Mouse (Mus musculus): ENCODE results near the gene Rsu1. TPM values are rescaled to one million over a fixed set of nuclear protein-coding genes. Genes with fewer than 3 reads are reported as not detected.

The Rsu1 gene
- polyA plus RNA-seq, 1 experiment from 2014 or later: 68.3 TPM

- no peaks in the 10 kb centered on the region for H3K4me1 ChIP-seq (replicated peaks; ENCODE audit: control insufficient read depth, insufficient read depth, low read length)
- H3K27ac ChIP-seq (ENCODE audit: low read depth, low read length): no peak overlapping the region
- H3K9ac ChIP-seq (ENCODE audit: low read depth, low read length): no peak overlapping the region
- H3K27me3 ChIP-seq (replicated peaks; ENCODE audit: control insufficient read depth, insufficient read depth, low read length): no peaks in the 10 kb centered on the region
- 89% methylated on average over 6 of the region's 6 CpGs for WGBS
- no peak for ATAC-seq
- H3K4me3 ChIP-seq (ENCODE audit: low read depth, low read length): no peak overlapping the region
- H3K9me3 ChIP-seq (ENCODE audit: control insufficient read depth): no peaks in the 10 kb centered on the region
- no peak overlapping the region for H3K4me2 ChIP-seq (replicated peaks; ENCODE audit: low read depth)
- peaks cover 15% of the 10 kb centered on the region; the same call in 1 of the 2 replicates for H3K36me3 ChIP-seq (ENCODE audit: control insufficient read depth, insufficient read depth)
- no peak for TF ChIP-seq CTCF (IDR thresholded peaks at IDR 0.05; ENCODE audit: low read depth)
These were observed 53.1 kb downstream of the Rsu1 start for GRCm38 (mm10) chr2:13218112-13218511.

GRCm38 (mm10) chr2:13206825-13207224, 64.4 kb downstream of the Rsu1 start:
- ATAC-seq: peak; percentile 41; the same call in 1 of the 2 replicates

GRCm38 (mm10) chr2:13206367-13206766, 64.8 kb downstream of the Rsu1 start:
- 49% methylated on average over 8 of the region's 8 CpGs for WGBS
- peak; percentile 60 for ATAC-seq

More at GRCm38 (mm10) chr2:13206825-13207224, 64.4 kb downstream of the Rsu1 start:
- Histone ChIP-seq H3K27me3 (replicated peaks; ENCODE audit: control insufficient read depth, insufficient read depth, low read length) (no peaks in the 10 kb centered on the region), H3K4me2 (replicated peaks; ENCODE audit: low read depth) (no peak overlapping the region), H3K36me3 (ENCODE audit: control insufficient read depth, insufficient read depth) (no peaks in the 10 kb centered on the region), H3K9ac (ENCODE audit: low read depth, low read length) (no peak overlapping the region), H3K4me1 (replicated peaks; ENCODE audit: control insufficient read depth, insufficient read depth, low read length) (no peaks in the 10 kb centered on the region), H3K27ac (ENCODE audit: low read depth, low read length) (no peak overlapping the region), H3K9me3 (ENCODE audit: control insufficient read depth) (no peaks in the 10 kb centered on the region), H3K4me3 (ENCODE audit: low read depth, low read length) (no peak overlapping the region)
- WGBS: 81% methylated on average over 2 of the region's 2 CpGs
- TF ChIP-seq CTCF (IDR thresholded peaks at IDR 0.05; ENCODE audit: low read depth): no peak

GRCm38 (mm10) chr2:13202805-13203475, 68.3 kb downstream of the Rsu1 start:
- no peak for ATAC-seq
- WGBS: 85% methylated on average over 6 of the region's 6 CpGs

More at GRCm38 (mm10) chr2:13206367-13206766, 64.8 kb downstream of the Rsu1 start:
- TF ChIP-seq CTCF (IDR thresholded peaks at IDR 0.05; ENCODE audit: low read depth): no peak
- no peaks in the 10 kb centered on the region for H3K36me3 ChIP-seq (ENCODE audit: control insufficient read depth, insufficient read depth)
- H3K9ac ChIP-seq (ENCODE audit: low read depth, low read length): no peak overlapping the region
- no peak overlapping the region for H3K27ac ChIP-seq (ENCODE audit: low read depth, low read length)
- no peak overlapping the region for H3K4me3 ChIP-seq (ENCODE audit: low read depth, low read length)
- no peaks in the 10 kb centered on the region for H3K27me3 ChIP-seq (replicated peaks; ENCODE audit: control insufficient read depth, insufficient read depth, low read length)
- H3K4me1 ChIP-seq (replicated peaks; ENCODE audit: control insufficient read depth, insufficient read depth, low read length): no peaks in the 10 kb centered on the region
- no peaks in the 10 kb centered on the region for H3K9me3 ChIP-seq (ENCODE audit: control insufficient read depth)
- no peak overlapping the region for H3K4me2 ChIP-seq (replicated peaks; ENCODE audit: low read depth)

GRCm38 (mm10) chr2:13199713-13200112, 71.5 kb downstream of the Rsu1 start:
- H3K9ac ChIP-seq (ENCODE audit: low read depth, low read length): no peak overlapping the region
- no peaks in the 10 kb centered on the region for H3K27me3 ChIP-seq (replicated peaks; ENCODE audit: control insufficient read depth, insufficient read depth, low read length)
- no peak overlapping the region for H3K27ac ChIP-seq (ENCODE audit: low read depth, low read length)
- H3K9me3 ChIP-seq (ENCODE audit: control insufficient read depth): no peaks in the 10 kb centered on the region
- no peak for ATAC-seq
- H3K36me3 ChIP-seq (ENCODE audit: control insufficient read depth, insufficient read depth): no peaks in the 10 kb centered on the region
- TF ChIP-seq CTCF (IDR thresholded peaks at IDR 0.05; ENCODE audit: low read depth): no peak
- H3K4me1 ChIP-seq (replicated peaks; ENCODE audit: control insufficient read depth, insufficient read depth, low read length): no peaks in the 10 kb centered on the region
- no peak overlapping the region for H3K4me2 ChIP-seq (replicated peaks; ENCODE audit: low read depth)
- WGBS: 74% methylated on average over 7 of the region's 7 CpGs
- no peak overlapping the region for H3K4me3 ChIP-seq (ENCODE audit: low read depth, low read length)

More at GRCm38 (mm10) chr2:13202805-13203475, 68.3 kb downstream of the Rsu1 start:
- no peak overlapping the region for H3K4me3 ChIP-seq (ENCODE audit: low read depth, low read length)
- no peaks in the 10 kb centered on the region for H3K36me3 ChIP-seq (ENCODE audit: control insufficient read depth, insufficient read depth)
- no peaks in the 10 kb centered on the region for H3K4me1 ChIP-seq (replicated peaks; ENCODE audit: control insufficient read depth, insufficient read depth, low read length)
- no peaks in the 10 kb centered on the region for H3K9me3 ChIP-seq (ENCODE audit: control insufficient read depth)
- no peak overlapping the region for H3K9ac ChIP-seq (ENCODE audit: low read depth, low read length)
- H3K27me3 ChIP-seq (replicated peaks; ENCODE audit: control insufficient read depth, insufficient read depth, low read length): no peaks in the 10 kb centered on the region
- no peak overlapping the region for H3K27ac ChIP-seq (ENCODE audit: low read depth, low read length)
- TF ChIP-seq CTCF (IDR thresholded peaks at IDR 0.05; ENCODE audit: low read depth): no peak
- H3K4me2 ChIP-seq (replicated peaks; ENCODE audit: low read depth): no peak overlapping the region

- TF ChIP-seq CTCF (IDR thresholded peaks at IDR 0.05; ENCODE audit: low read depth): no peak
- Histone ChIP-seq H3K27me3 (replicated peaks; ENCODE audit: control insufficient read depth, insufficient read depth, low read length) (no peaks in the 10 kb centered on the region), H3K36me3 (ENCODE audit: control insufficient read depth, insufficient read depth) (no peaks in the 10 kb centered on the region), H3K4me1 (replicated peaks; ENCODE audit: control insufficient read depth, insufficient read depth, low read length) (no peaks in the 10 kb centered on the region), H3K9ac (ENCODE audit: low read depth, low read length) (no peak overlapping the region), H3K4me2 (replicated peaks; ENCODE audit: low read depth) (no peak overlapping the region), H3K9me3 (ENCODE audit: control insufficient read depth) (no peaks in the 10 kb centered on the region), H3K27ac (ENCODE audit: low read depth, low read length) (no peak overlapping the region), H3K4me3 (ENCODE audit: low read depth, low read length) (no peak overlapping the region)
- WGBS: 59% methylated on average over 2 of the region's 2 CpGs
- ATAC-seq: no peak
These were observed 72.2 kb downstream of the Rsu1 start for GRCm38 (mm10) chr2:13199033-13199432.
